Mouse (Mus musculus) hematopoietic stem cell, adult 5-6 weeks (primary cell): ENCODE data around the gene Gm28053. TPM values are rescaled to one million over a fixed set of nuclear protein-coding genes. Genes with fewer than 3 reads are reported as not detected.

Experiments used
- ATAC-seq, 2 experiments: fragments of 125-278 bp in 1 of 2; replicated peaks in 1 of 2; 2 replicates each; pipeline ENCODE4 v1.8.0; 2016 to 2017; ENCODE audit warnings: inconsistent platforms in 2 of 2, mild to moderate bottlenecking in 2 of 2, moderate number of reproducible peaks in 2 of 2, low read depth in 1 of 2, moderate TSS enrichment in 1 of 2; ENCODE audit not compliant: low FRiP score in 2 of 2, poor library complexity in 2 of 2, severe bottlenecking in 2 of 2, insufficient read depth in 1 of 2, low TSS enrichment in 1 of 2
- total RNA-seq: library from RNA; stranded (forward); fragments of 172-1452, 232-1000 nt; gene quantifications from 2 replicates; pipeline ENCODE4 v1.2.3, GENCODE M21; 2017

Gm28053 gene
- total RNA-seq, 1 experiment from 2014 or later = 477 TPM

GRCm38 (mm10) chr6:48732864-48733304 is 14.5 kb downstream of the Gm28053 start:
- peak; percentile 80 for ATAC-seq

- ATAC-seq = no peak
Observed at GRCm38 (mm10) chr6:48733660-48734059, 15.3 kb downstream of the Gm28053 start.

GRCm38 (mm10) chr6:48737053-48737452 is 18.6 kb downstream of the Gm28053 start:
- ATAC-seq = peak in 1 of 2 experiments; percentile 4; a peak in 1 of 4 replicates

- ATAC-seq = no peak
Observed at GRCm38 (mm10) chr6:48737688-48738087, 19.3 kb downstream of the Gm28053 start.

- peak; percentile 80 to 84 for ATAC-seq
Observed at GRCm38 (mm10) chr6:48738961-48739779, 20.8 kb downstream of the Gm28053 start, which contains the start of gene Gimap1. Gene Gimap1, plus strand, starts transcription at chr6:48739054.

- no peak for ATAC-seq
Observed at GRCm38 (mm10) chr6:48739780-48740055, 21.3 kb downstream of the Gm28053 start.

GRCm38 (mm10) chr6:48740501-48741169 is 22.2 kb downstream of the Gm28053 start:
- no peak for ATAC-seq

DNA sequence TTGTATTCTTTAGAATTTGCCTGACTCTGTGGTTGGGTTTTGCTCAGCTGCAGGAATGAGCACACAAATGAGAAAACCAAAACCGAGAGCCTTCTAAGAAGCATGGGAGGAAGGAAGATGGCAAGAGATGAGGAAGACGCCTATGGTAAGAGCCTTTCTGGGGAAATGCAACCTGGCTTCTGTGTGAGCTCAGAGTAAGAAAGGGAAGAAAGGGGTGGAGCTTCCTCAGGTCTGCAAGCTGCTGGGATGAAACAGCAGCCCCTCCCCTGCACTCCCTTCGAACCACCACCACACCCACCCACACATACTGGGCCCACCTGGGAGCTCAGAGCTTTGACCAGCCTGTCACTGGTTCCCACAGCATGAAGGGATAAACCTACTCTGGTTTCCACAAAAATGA is 22.9 kb downstream of the Gm28053 start:
- ATAC-seq = no peak

DNA sequence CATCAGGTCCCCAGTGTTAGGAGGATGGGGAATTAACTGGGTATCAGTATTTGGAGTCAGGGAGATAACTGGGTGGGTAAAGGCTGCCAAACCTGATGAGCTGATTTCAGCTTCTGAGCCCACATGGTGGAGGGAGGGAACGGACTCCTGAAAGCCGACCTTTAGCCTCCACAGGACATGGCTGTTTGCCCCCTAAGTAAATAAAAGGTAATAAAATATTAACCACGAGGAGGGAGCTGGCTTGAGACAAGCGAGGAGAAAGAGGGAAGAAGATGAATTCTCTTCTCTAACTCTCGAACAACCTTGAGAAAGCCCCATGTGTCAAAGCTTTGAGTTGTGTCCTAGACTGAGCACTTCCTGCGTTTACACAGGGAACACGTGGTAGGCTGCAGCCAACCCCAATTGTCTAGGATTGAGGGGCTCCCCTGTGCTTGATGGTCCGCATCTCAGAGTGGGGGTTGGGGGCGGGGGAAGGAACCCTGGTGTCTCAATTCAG is 23.4 kb downstream of the Gm28053 start:
- no peak for ATAC-seq

DNA sequence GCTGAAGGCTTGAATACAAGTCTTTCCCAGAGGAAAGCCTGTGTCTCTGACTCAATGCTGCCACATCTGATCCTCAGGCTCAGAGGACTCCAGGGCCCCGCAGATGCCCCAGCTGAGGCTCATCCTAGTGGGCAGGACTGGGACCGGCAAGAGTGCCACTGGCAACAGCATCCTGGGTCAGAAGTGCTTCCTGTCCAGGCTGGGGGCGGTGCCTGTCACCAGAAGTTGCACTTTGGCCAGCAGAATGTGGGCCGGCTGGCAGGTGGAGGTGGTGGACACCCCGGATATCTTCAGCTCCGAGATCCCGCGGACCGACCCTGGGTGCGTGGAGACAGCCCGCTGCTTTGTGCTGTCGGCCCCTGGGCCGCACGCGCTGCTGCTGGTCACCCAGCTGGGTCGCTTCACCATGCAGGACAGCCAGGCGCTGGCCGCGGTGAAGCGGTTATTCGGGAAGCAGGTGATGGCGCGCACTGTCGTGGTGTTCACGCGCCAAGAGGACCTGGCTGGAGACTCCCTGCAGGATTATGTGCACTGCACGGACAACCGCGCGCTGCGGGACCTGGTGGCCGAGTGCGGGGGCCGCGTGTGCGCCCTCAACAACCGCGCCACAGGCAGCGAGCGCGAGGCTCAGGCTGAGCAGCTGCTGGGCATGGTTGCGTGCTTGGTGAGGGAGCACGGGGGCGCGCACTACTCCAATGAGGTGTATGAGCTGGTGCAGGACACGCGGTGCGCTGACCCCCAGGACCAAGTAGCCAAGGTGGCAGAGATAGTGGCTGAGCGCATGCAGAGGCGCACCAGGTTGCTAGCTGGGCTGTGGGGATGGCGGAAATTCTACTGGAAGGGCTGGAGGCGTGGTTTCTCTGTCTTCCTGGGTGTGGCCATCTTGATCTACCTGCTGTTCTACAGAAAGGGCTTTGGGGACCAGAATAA is 24.3 kb downstream of the Gm28053 start:
- ATAC-seq = no peak

DNA sequence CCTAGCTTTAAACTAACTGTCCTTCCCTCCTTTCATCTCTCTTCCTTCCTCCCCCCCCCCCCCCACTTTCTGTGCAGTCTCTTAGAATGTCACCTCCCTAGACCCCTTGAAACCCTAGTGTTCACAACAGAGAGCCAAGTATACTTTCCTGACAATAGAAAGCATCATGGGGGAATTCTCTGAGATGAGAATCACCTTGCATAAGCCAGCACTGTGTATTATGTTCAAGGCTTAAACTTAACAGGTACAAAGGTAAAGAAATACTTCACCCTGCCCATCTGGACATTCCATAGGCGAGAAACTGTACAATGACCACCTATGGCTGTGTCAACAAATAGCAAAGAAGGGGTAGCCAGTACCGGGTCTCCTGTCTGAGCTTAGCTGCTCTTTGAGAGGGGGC is 27.1 kb downstream of the Gm28053 start:
- ATAC-seq = no peak

- ATAC-seq = peak; percentile 80 to 85
Observed at GRCm38 (mm10) chr6:48745959-48746889, 27.8 kb downstream of the Gm28053 start, which contains the start of gene Gimap5. Gene Gimap5, plus strand, starts transcription at chr6:48746197.

GRCm38 (mm10) chr6:48747091-48747966 is 28.9 kb downstream of the Gm28053 start:
- no peak for ATAC-seq

DNA sequence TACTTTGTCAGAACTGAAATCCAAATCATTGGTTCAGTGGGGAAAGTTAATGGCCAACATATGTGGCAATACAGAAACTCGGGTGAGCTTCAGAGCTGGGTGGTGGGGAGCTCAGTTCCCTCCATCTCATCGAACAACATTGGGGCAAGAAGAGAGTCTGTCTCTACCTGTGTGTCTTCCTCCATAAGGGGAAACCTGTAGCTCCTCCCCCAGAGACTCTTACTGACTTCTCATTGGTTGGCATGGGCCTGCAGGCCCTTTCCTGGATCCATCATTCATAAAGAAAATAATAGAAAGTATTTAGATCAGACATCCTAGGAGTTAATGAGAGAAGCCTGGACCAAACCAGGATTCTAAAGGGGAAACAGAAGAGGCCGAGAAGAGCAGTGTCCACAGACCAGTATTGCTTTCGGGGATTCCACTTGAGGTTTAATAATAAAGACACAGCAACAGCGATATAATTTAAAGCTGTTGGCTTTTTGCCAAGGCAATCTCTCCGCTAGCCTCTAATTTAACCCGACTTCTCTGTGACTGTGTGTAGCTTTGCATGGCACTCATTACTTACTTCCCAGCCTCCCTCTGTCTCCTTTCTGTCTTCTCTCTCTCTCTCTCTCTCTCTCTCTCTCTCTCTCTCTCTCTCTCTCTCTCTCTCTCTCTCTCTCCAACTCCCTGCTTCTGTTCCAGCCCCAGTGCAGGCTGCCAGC is 45.3 kb downstream of the Gm28053 start:
- ATAC-seq = no peak

DNA sequence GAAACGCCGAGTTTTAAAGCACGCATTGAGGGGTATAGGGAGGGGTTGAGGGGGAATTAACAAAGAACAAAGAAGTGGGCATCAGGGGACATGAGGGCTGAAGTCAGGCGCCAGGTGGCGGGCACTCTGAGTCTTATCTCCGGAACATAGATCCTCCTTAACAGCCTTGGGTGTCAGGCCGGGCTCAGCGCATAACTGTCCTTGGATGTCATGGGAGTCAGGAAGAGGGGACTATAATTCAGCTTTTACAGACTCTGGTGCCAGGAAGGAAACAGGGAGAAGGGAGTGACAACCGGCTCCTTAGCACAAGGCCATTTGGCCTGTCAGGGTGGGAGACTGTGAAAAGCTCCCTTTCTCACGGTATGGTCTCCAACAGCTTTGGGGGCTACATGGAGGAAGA is 46.1 kb downstream of the Gm28053 start:
- ATAC-seq = no peak
